In genomic region chr8:123042974-123043625, GRCm38 (mm10) we compare ENCODE assay signal across 8 mouse cellular contexts. TPM values are rescaled to one million over a fixed set of nuclear protein-coding genes. Genes with fewer than 3 reads are reported as not detected.
DNase-seq lines count a peak whose midpoint lies in the region; ATAC-seq and TF ChIP-seq lines count a peak whose summit lies in the region.

No protein-coding gene starts in this region.

- WGBS in heart, embryonic 15.5 days, result 16% methylated on average over 22 of the region's 22 CpGs
- 26% methylated on average over 22 of the region's 22 CpGs for WGBS in hindbrain, embryonic 11.5 days
- 29% methylated on average over 22 of the region's 22 CpGs for WGBS in midbrain, embryonic 13.5 days

- no peak for TF ChIP-seq CTCF in MEL (IDR thresholded peaks at IDR 0.05 in 2 of 3, conservative IDR thresholded peaks at IDR 0.05 in 1 of 3; ENCODE audit: control insufficient read depth in 1 of 3, insufficient read depth in 1 of 3, low read depth in 2 of 3, low read length in 3 of 3, poor library complexity in 1 of 3, severe bottlenecking in 1 of 3)

- no peak for DNase-seq in heart, adult 18-20 months
- peak; percentile 52 for DNase-seq in MEL (ENCODE audit: low read depth, low spot score)
- DNase-seq in hindbrain, embryonic 11.5 days (ENCODE audit: low spot score), result no peak
- DNase-seq in left cerebral cortex, adult 9 months (ENCODE audit: low spot score in 2 of 2), result no peak
- no peak for DNase-seq in cerebellum, postnatal 4 days (ENCODE audit: low spot score in 2 of 2)
- no peak for DNase-seq in right cerebral cortex, adult 18-20 months

- no peak for TF ChIP-seq RAD21 in MEL (IDR thresholded peaks at IDR 0.05; ENCODE audit: low read depth, low read length)

- no peaks in the 10 kb centered on the region for H3K9me3 ChIP-seq in heart, embryonic 15.5 days (replicated peaks)
- H3K9me3 ChIP-seq in MEL (replicated peaks; ENCODE audit: insufficient read depth, low read length), result no peaks in the 10 kb centered on the region
- H3K9me3 ChIP-seq in hindbrain, embryonic 11.5 days (ENCODE audit: control insufficient read depth, low read length), result no peaks in the 10 kb centered on the region
- H3K9me3 ChIP-seq in midbrain, embryonic 13.5 days, result no peaks in the 10 kb centered on the region

- TF ChIP-seq POLR2A in MEL (IDR thresholded peaks at IDR 0.05; ENCODE audit: control insufficient read depth in 1 of 2, insufficient read depth in 1 of 2, low read depth in 1 of 2, low read length in 2 of 2, poor library complexity in 1 of 2), result no peak

- no peak for TF ChIP-seq EP300 in MEL (IDR thresholded peaks at IDR 0.05; ENCODE audit: low read depth in 1 of 2, low read length in 2 of 2)

- H3K9ac ChIP-seq in heart, embryonic 15.5 days, result peak overlapping the region; percentile 91
- H3K9ac ChIP-seq in MEL (ENCODE audit: control insufficient read depth, low read depth, low read length, poor library complexity, severe bottlenecking), result peak overlapping the region; percentile 89
- peak overlapping the region; percentile 86 for H3K9ac ChIP-seq in hindbrain, embryonic 11.5 days (ENCODE audit: low read depth, low read length)
- peak overlapping the region; percentile 88 for H3K9ac ChIP-seq in midbrain, embryonic 13.5 days (replicated peaks)

- H3K4me1 ChIP-seq in heart, embryonic 15.5 days (replicated peaks), result peaks cover 34% of the 10 kb centered on the region
- peaks cover 4 to 16% of the 10 kb centered on the region in 2 experiments for H3K4me1 ChIP-seq in MEL (ENCODE audit: control insufficient read depth in 1 of 2, insufficient read depth in 2 of 2, low read length in 2 of 2)
- H3K4me1 ChIP-seq in hindbrain, embryonic 11.5 days (replicated peaks; ENCODE audit: control insufficient read depth, insufficient read depth, low read length), result peaks cover 5% of the 10 kb centered on the region; the same call in 1 of the 2 replicates
- H3K4me1 ChIP-seq in midbrain, embryonic 13.5 days (replicated peaks), result peaks cover 39% of the 10 kb centered on the region

- peak overlapping the region; percentile 91 for H3K4me3 ChIP-seq in heart, embryonic 15.5 days
- H3K4me3 ChIP-seq in MEL (ENCODE audit: control insufficient read depth in 1 of 2, insufficient read depth in 1 of 2, low read depth in 2 of 2, low read length in 2 of 2), result peak overlapping the region; percentile 84 to 87
- peak overlapping the region; percentile 100 for H3K4me3 ChIP-seq in hindbrain, embryonic 11.5 days (ENCODE audit: low read depth, low read length)
- peak overlapping the region; percentile 100 for H3K4me3 ChIP-seq in midbrain, embryonic 13.5 days (replicated peaks)

- no peaks in the 10 kb centered on the region for H3K36me3 ChIP-seq in heart, embryonic 15.5 days
- H3K36me3 ChIP-seq in MEL (ENCODE audit: control insufficient read depth in 1 of 2, insufficient read depth in 2 of 2, low read length in 2 of 2), result peaks cover 0 to 33% of the 10 kb centered on the region in 2 experiments; a peak in 2 of 4 replicates
- no peaks in the 10 kb centered on the region for H3K36me3 ChIP-seq in hindbrain, embryonic 11.5 days (ENCODE audit: control insufficient read depth, insufficient read depth, low read length)
- H3K36me3 ChIP-seq in midbrain, embryonic 13.5 days, result no peaks in the 10 kb centered on the region

- H3K27ac ChIP-seq in heart, embryonic 15.5 days, result peak overlapping the region; percentile 99
- peak overlapping the region; percentile 87 for H3K27ac ChIP-seq in MEL (ENCODE audit: control insufficient read depth, low read depth, low read length)
- peak overlapping the region; percentile 91 for H3K27ac ChIP-seq in hindbrain, embryonic 11.5 days (ENCODE audit: low read depth, low read length)
- H3K27ac ChIP-seq in midbrain, embryonic 13.5 days, result peak overlapping the region; percentile 95

- peak overlapping the region; percentile 71 for H3K4me2 ChIP-seq in heart, embryonic 15.5 days
- peak overlapping the region; percentile 70 for H3K4me2 ChIP-seq in hindbrain, embryonic 11.5 days (replicated peaks; ENCODE audit: low read depth, low read length)
- peak overlapping the region; percentile 72 for H3K4me2 ChIP-seq in midbrain, embryonic 13.5 days (replicated peaks)

- no peaks in the 10 kb centered on the region for H3K27me3 ChIP-seq in heart, embryonic 15.5 days
- no peaks in the 10 kb centered on the region for H3K27me3 ChIP-seq in MEL (ENCODE audit: control insufficient read depth in 1 of 2, insufficient read depth in 2 of 2, low read length in 2 of 2)
- H3K27me3 ChIP-seq in hindbrain, embryonic 11.5 days (ENCODE audit: control insufficient read depth, insufficient read depth, low read length), result no peaks in the 10 kb centered on the region
- no peaks in the 10 kb centered on the region for H3K27me3 ChIP-seq in midbrain, embryonic 13.5 days

- no peak for ATAC-seq in heart, embryonic 15.5 days (replicated peaks; ENCODE audit: insufficient number of reproducible peaks, insufficient read depth, low FRiP score, low read depth)
- no peak for ATAC-seq in hindbrain, embryonic 11.5 days (ENCODE audit: low FRiP score)
- no peak for ATAC-seq in midbrain, embryonic 13.5 days

- peaks cover 54% of the 10 kb centered on the region for H3K79me2 ChIP-seq in MEL (ENCODE audit: control insufficient read depth, insufficient read depth, low read length, poor library complexity)

TF ChIP-seq in MEL, 35 proteins besides CTCF, POLR2A, EP300 and RAD21:
- no peak for TF ChIP-seq ELF1 (IDR thresholded peaks at IDR 0.05; ENCODE audit: low read depth, low read length)
- TF ChIP-seq BHLHE40 (IDR thresholded peaks at IDR 0.05; ENCODE audit: borderline replicate concordance, low read depth, low read length), result peak; percentile 49; the same call in 1 of the 2 replicates
- TF ChIP-seq MAX (IDR thresholded peaks at IDR 0.05; ENCODE audit: low read length), result peak; percentile 55; the same call in 1 of the 2 replicates
- no peak for TF ChIP-seq TBP (IDR thresholded peaks at IDR 0.05; ENCODE audit: low read depth, low read length)
- no peak for TF ChIP-seq GATA1 (IDR thresholded peaks at IDR 0.05; ENCODE audit: low read depth, low read length)
- TF ChIP-seq CHD1 (IDR thresholded peaks at IDR 0.05; ENCODE audit: low read depth, low read length), result 0 out of 2 replicates have a peak, but pooled peaks have one; percentile 3
- TF ChIP-seq MYC (IDR thresholded peaks at IDR 0.05; ENCODE audit: low read depth, low read length), result peak; percentile 70; the same call in 1 of the 2 replicates
- no peak for TF ChIP-seq NELFE (IDR thresholded peaks at IDR 0.05; ENCODE audit: low read depth, low read length)
- TF ChIP-seq UBTF (IDR thresholded peaks at IDR 0.05; ENCODE audit: borderline replicate concordance, insufficient read depth, low read depth, low read length), result no peak
- no peak for TF ChIP-seq USF1 (IDR thresholded peaks at IDR 0.05; ENCODE audit: low read depth, low read length)
- TF ChIP-seq MAFK (IDR thresholded peaks at IDR 0.05; ENCODE audit: borderline replicate concordance, low read depth, low read length), result no peak
- no peak for TF ChIP-seq TCF12 (IDR thresholded peaks at IDR 0.05; ENCODE audit: low read depth, low read length)
TF ChIP-seq in MEL: peak in this region for 4.

RNA-seq across cellular contexts. Expression of gene Ankrd11, which starts 1.0 kb away (rescaled TPM):
- 39.6 and 51.5 TPM in 2 replicates for polyA plus RNA-seq in heart, embryonic 15.5 days (2015; fragmentation: Nextera tagmentation; extraction: Ambion mirVana)
- 10 to 100 TPM; 67.7 to 72.7 TPM for total RNA-seq in heart, adult 18-20 months (2021)
- 49.2 and 57.8 TPM in 2 replicates for total RNA-seq in MEL (2012; rRNA removed)
- polyA plus RNA-seq in MEL (2012; ENCODE audit: insufficient read depth in 1 of 2, insufficient read length in 2 of 2, low read depth in 1 of 2, low replicate concordance in 2 of 2, missing spikeins in 1 of 2), result 100 to 1,000 TPM in 1 of 2 experiments, 10 to 100 TPM in 1; 87.7 to 235 TPM
- polyA plus RNA-seq in hindbrain, embryonic 11.5 days (2014; fragmentation: Nextera tagmentation; extraction: Ambion mirVana), result 52.7 and 68.2 TPM in 2 replicates
- 32.3 and 34.4 TPM in 2 replicates for polyA plus RNA-seq in midbrain, embryonic 13.5 days (2015; fragmentation: Nextera tagmentation; extraction: Ambion mirVana)

RNA-seq across cellular contexts. Expression of gene Spg7, which starts 19.6 kb away (rescaled TPM):
- 60.1 and 64.3 TPM in 2 replicates for polyA plus RNA-seq in heart, embryonic 15.5 days (2015; fragmentation: Nextera tagmentation; extraction: Ambion mirVana)
- 10 to 100 TPM; 94.2 to 100.0 TPM for total RNA-seq in heart, adult 18-20 months (2021)
- total RNA-seq in MEL (2012; rRNA removed), result 28.9 and 32.0 TPM in 2 replicates
- 10 to 100 TPM in 1 of 2 experiments, not detected in 1; 36.0 TPM for polyA plus RNA-seq in MEL (2012; ENCODE audit: insufficient read depth in 1 of 2, insufficient read length in 2 of 2, low read depth in 1 of 2, low replicate concordance in 2 of 2, missing spikeins in 1 of 2)
- 39.6 and 45.8 TPM in 2 replicates for polyA plus RNA-seq in hindbrain, embryonic 11.5 days (2014; fragmentation: Nextera tagmentation; extraction: Ambion mirVana)
- polyA plus RNA-seq in midbrain, embryonic 13.5 days (2015; fragmentation: Nextera tagmentation; extraction: Ambion mirVana), result 52.0 and 52.2 TPM in 2 replicates

RNA-seq across cellular contexts. Expression of gene Rpl13, which starts 59.0 kb away (rescaled TPM):
- 802 and 841 TPM in 2 replicates for polyA plus RNA-seq in heart, embryonic 15.5 days (2015; fragmentation: Nextera tagmentation; extraction: Ambion mirVana)
- 100 to 1,000 TPM; 462 to 489 TPM for total RNA-seq in heart, adult 18-20 months (2021)
- total RNA-seq in MEL (2012; rRNA removed), result 2,918 and 3,113 TPM in 2 replicates
- polyA plus RNA-seq in MEL (2012; ENCODE audit: insufficient read depth in 1 of 2, insufficient read length in 2 of 2, low read depth in 1 of 2, low replicate concordance in 2 of 2, missing spikeins in 1 of 2), result 1,000 to 10,000 TPM in 1 of 2 experiments, not detected in 1; 1,306 TPM
- polyA plus RNA-seq in hindbrain, embryonic 11.5 days (2014; fragmentation: Nextera tagmentation; extraction: Ambion mirVana), result 1,308 and 1,334 TPM in 2 replicates
- 776 and 798 TPM in 2 replicates for polyA plus RNA-seq in midbrain, embryonic 13.5 days (2015; fragmentation: Nextera tagmentation; extraction: Ambion mirVana)
